Mouse (Mus musculus) stomach, embryonic 16.5 days (tissue): ENCODE measurements around the gene Snai1. TPM values are rescaled to one million over a fixed set of nuclear protein-coding genes. Genes with fewer than 3 reads are reported as not detected.

Experiments
- ATAC-seq: fragments of 200-750 bp; cut with Nextera tagmentation; 2 replicates; pipeline ENCODE4 v1.8.0; 2017; ENCODE audit warnings: moderate number of reproducible peaks, moderate TSS enrichment; ENCODE audit not compliant: insufficient read depth, low FRiP score
- H3K27ac ChIP-seq: fragments of 300-500 bp; sonication (generic); 2 replicates; pipeline ENCODE4 v1.5.1; 2014; ENCODE audit warnings: low read length
- H3K27me3 ChIP-seq: fragments of 300-500 bp; sonication (generic); 2 replicates; pipeline ENCODE4 v1.6.1; 2014; ENCODE audit warnings: low read length, control low read depth, mixed read lengths; ENCODE audit not compliant: control insufficient read depth, insufficient read depth
- H3K36me3 ChIP-seq: fragments of 300-500 bp; sonication (generic); 2 replicates; pipeline ENCODE4 v1.6.1; 2014; ENCODE audit warnings: low read length; ENCODE audit not compliant: control insufficient read depth, insufficient read depth
- H3K4me1 ChIP-seq: fragments of 300-500 bp; sonication (generic); 2 replicates; pipeline ENCODE4 v1.6.1; 2014; ENCODE audit warnings: low read length, control low read depth, mixed read lengths; ENCODE audit not compliant: control insufficient read depth, insufficient read depth
- H3K4me2 ChIP-seq: fragments of 300-500 bp; sonication (generic); 2 replicates; pipeline ENCODE4 v1.6.1; 2014; ENCODE audit warnings: low read depth, low read length, mixed read lengths
- H3K4me3 ChIP-seq: fragments of 300-500 bp; sonication (generic); replicated peaks from 2 replicates; pipeline ENCODE4 v1.5.1; 2014; ENCODE audit warnings: mild to moderate bottlenecking, low read length
- H3K9ac ChIP-seq: fragments of 300-500 bp; sonication (generic); 2 replicates; pipeline ENCODE4 v1.6.1; 2014; ENCODE audit warnings: low read length
- H3K9me3 ChIP-seq: fragments of 300-500 bp; sonication (generic); replicated peaks from 2 replicates; pipeline ENCODE4 v1.6.1; 2016; ENCODE audit warnings: low read length, control low read depth; ENCODE audit not compliant: control insufficient read depth
- WGBS: fragments of 180-500 bp; shearing (Covaris S2); extraction: QIAGEN DNeasy Blood & Tissue Kit; methylation state at CpG from one replicate; pipeline ENCODE4 v1.1.7; 2014; 5-methylcytosine and 5-hydroxymethylcytosine counted together
- polyA plus RNA-seq: library from polyadenylated mRNA; unstranded; fragments of >200 nt; fragmentation: Nextera tagmentation; extraction: Ambion mirVana; gene quantifications from 2 replicates; pipeline ENCODE4 v1.2.1, GENCODE M21; 2015

Gene Snai1
- polyA plus RNA-seq, 1 experiment from 2014 or later, result 15.9 TPM

- H3K4me2 ChIP-seq, result no peak overlapping the region
- 94% methylated on average over 4 of the region's 4 CpGs for WGBS
- no peaks in the 10 kb centered on the region for H3K4me1 ChIP-seq
- H3K9me3 ChIP-seq, result no peaks in the 10 kb centered on the region
- H3K4me3 ChIP-seq, result no peak overlapping the region
- peaks cover 29% of the 10 kb centered on the region for H3K36me3 ChIP-seq
- no peaks in the 10 kb centered on the region for H3K27me3 ChIP-seq
- ATAC-seq, result no peak
- no peak overlapping the region for H3K27ac ChIP-seq
- no peak overlapping the region for H3K9ac ChIP-seq
These were observed 23.4 kb upstream of the Snai1 start for GRCm38 (mm10) chr2:167514641-167515040.

- Histone ChIP-seq H3K4me1 (no peaks in the 10 kb centered on the region), H3K9ac (no peak overlapping the region), H3K27ac (no peak overlapping the region), H3K36me3 (peaks cover 29% of the 10 kb centered on the region), H3K4me3 (no peak overlapping the region), H3K27me3 (no peaks in the 10 kb centered on the region), H3K9me3 (no peaks in the 10 kb centered on the region), H3K4me2 (no peak overlapping the region)
- ATAC-seq, result no peak
- 85% methylated on average over 5 of the region's 5 CpGs for WGBS
These were observed 22.3 kb upstream of the Snai1 start for GRCm38 (mm10) chr2:167515688-167516087.

GRCm38 (mm10) chr2:167519606-167520252 is 18.3 kb upstream of the Snai1 start:
- no peaks in the 10 kb centered on the region for H3K9me3 ChIP-seq
- no peak overlapping the region for H3K27ac ChIP-seq
- ATAC-seq, result no peak
- WGBS, result 77% methylated on average over 5 of the region's 5 CpGs
- H3K4me1 ChIP-seq, result no peaks in the 10 kb centered on the region
- no peaks in the 10 kb centered on the region for H3K27me3 ChIP-seq
- no peak overlapping the region for H3K9ac ChIP-seq
- peaks cover 7% of the 10 kb centered on the region; the same call in 1 of the 2 replicates for H3K36me3 ChIP-seq
- no peak overlapping the region for H3K4me3 ChIP-seq
- no peak overlapping the region for H3K4me2 ChIP-seq

GRCm38 (mm10) chr2:167528278-167528677 is 9.7 kb upstream of the Snai1 start:
- no peak overlapping the region for H3K4me3 ChIP-seq
- no peaks in the 10 kb centered on the region for H3K9me3 ChIP-seq
- no peaks in the 10 kb centered on the region for H3K4me1 ChIP-seq
- no peak overlapping the region for H3K9ac ChIP-seq
- H3K27ac ChIP-seq, result no peak overlapping the region
- no peak for ATAC-seq
- no peaks in the 10 kb centered on the region for H3K27me3 ChIP-seq
- H3K36me3 ChIP-seq, result no peaks in the 10 kb centered on the region
- no peak overlapping the region for H3K4me2 ChIP-seq
- 15% methylated on average over 5 of the region's 5 CpGs for WGBS

- WGBS, result 51% methylated on average over 5 of the region's 5 CpGs
- Histone ChIP-seq H3K4me3 (no peak overlapping the region), H3K9ac (no peak overlapping the region), H3K4me1 (no peaks in the 10 kb centered on the region), H3K4me2 (no peak overlapping the region), H3K9me3 (no peaks in the 10 kb centered on the region), H3K36me3 (no peaks in the 10 kb centered on the region), H3K27me3 (no peaks in the 10 kb centered on the region), H3K27ac (no peak overlapping the region)
- no peak for ATAC-seq
These were observed 8.0 kb upstream of the Snai1 start for GRCm38 (mm10) chr2:167529935-167530513.

- Histone ChIP-seq H3K27me3 (no peaks in the 10 kb centered on the region), H3K27ac (no peak overlapping the region), H3K4me1 (no peaks in the 10 kb centered on the region), H3K4me2 (no peak overlapping the region), H3K36me3 (no peaks in the 10 kb centered on the region), H3K9ac (no peak overlapping the region), H3K4me3 (no peak overlapping the region), H3K9me3 (no peaks in the 10 kb centered on the region)
- 69% methylated on average over 4 of the region's 4 CpGs for WGBS
- no peak for ATAC-seq
These were observed 7.5 kb upstream of the Snai1 start for GRCm38 (mm10) chr2:167530536-167530935.

- Histone ChIP-seq H3K27me3 (peaks cover 3% of the 10 kb centered on the region; the same call in 1 of the 2 replicates), H3K4me1 (no peaks in the 10 kb centered on the region), H3K36me3 (no peaks in the 10 kb centered on the region), H3K4me3 (no peak overlapping the region), H3K9me3 (no peaks in the 10 kb centered on the region), H3K4me2 (no peak overlapping the region; the same call in 1 of the 2 replicates), H3K27ac (no peak overlapping the region), H3K9ac (no peak overlapping the region)
- WGBS, result 18% methylated on average over 13 of the region's 13 CpGs
- no peak for ATAC-seq
These were observed 5.9 kb upstream of the Snai1 start for GRCm38 (mm10) chr2:167532131-167532530.

GRCm38 (mm10) chr2:167533880-167534279 is 4.1 kb upstream of the Snai1 start:
- H3K9ac ChIP-seq, result no peak overlapping the region
- no peaks in the 10 kb centered on the region for H3K36me3 ChIP-seq
- 0 out of 2 replicates have a peak, but pooled peaks cover under 1% of the 10 kb centered on the region for H3K4me1 ChIP-seq
- H3K4me2 ChIP-seq, result no peak overlapping the region
- no peaks in the 10 kb centered on the region for H3K9me3 ChIP-seq
- H3K27ac ChIP-seq, result no peak overlapping the region
- peaks cover 9% of the 10 kb centered on the region; the same call in 1 of the 2 replicates for H3K27me3 ChIP-seq
- no peak overlapping the region for H3K4me3 ChIP-seq
- ATAC-seq, result no peak

GRCm38 (mm10) chr2:167536320-167536945 is 1.6 kb upstream of the Snai1 start:
- Histone ChIP-seq H3K27me3 (peaks cover 9% of the 10 kb centered on the region; the same call in 1 of the 2 replicates), H3K4me3 (no peak overlapping the region), H3K9ac (no peak overlapping the region), H3K27ac (no peak overlapping the region), H3K36me3 (no peaks in the 10 kb centered on the region), H3K9me3 (no peaks in the 10 kb centered on the region), H3K4me2 (no peak overlapping the region), H3K4me1 (peaks cover 7% of the 10 kb centered on the region)
- ATAC-seq, result no peak
- 38% methylated on average over 10 of the region's 10 CpGs for WGBS
